Mouse (Mus musculus) inflammation-experienced regulatory T-cells, adult 6 months (primary cell): ENCODE measurements at regions not wholly inside any gene's neighbourhood (a gene's known extent, or its start where the extent isn't known, plus 50 kb on each side); places are given as distances from the start of the nearest gene placed in this dataset.

ENCODE experiments used
- ATAC-seq: one replicate; pipeline ENCODE4 v1.8.0; 2017

DNA sequence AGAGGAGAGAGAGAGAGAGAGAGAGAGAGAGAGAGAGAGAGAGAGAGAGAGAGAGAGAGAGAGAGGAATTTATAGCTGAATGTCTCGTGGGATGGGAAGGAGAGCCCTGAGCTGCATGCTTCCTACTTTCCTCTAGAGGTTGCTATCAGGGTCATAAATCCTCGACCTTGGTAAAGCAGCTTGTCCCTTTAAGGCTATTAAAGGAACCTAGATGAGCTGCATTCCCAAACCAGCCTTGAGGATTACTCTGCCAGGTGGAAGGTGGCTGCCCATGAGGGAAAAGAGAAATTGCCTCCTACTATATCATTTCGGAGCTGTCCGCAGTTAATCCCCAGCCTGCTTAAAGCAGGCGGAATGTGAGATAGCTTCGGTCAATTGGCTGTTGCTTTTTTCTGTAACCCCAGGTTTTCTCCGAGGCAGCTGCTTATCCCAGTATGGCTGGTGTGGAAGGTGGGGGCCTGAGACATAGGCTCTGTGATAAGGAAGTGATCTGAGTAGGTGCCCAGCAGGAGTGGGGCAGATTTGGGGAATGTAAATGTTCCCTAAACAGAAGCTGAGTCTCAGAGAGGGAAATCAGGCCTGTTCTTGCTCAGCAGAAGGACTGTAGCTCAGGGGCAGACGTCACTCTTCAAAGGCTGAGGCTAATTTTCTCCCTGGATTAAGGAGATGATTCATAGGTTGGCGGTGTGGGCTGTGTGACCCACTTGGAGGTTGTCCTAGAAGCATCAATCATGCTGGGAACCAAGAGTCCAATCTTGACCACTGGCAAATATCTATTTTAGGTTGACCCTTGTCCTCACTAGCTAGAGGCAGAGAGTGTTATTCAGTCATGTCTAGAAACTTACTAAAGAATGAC is 255.2 kb upstream of the Camk1g start:
- ATAC-seq = no peak

DNA sequence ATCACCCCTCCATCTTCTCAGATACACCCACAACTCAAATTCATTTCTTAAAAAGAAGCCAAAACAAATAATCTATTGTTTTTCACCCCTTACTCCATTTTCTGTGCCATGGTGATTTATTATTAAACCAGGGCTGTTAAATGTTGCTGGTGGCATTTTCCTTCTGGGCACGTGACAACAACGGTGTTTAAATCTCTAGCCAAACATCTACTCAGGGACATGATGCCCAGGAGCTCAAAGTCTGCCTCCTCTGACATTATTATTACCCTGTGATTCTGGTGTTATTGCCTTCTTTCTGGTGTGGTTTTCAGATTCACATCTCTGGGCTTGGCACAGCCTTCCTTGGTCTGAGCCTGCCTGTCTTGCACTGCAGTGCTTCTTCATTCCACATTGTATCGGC is 253.5 kb upstream of the Camk1g start:
- no peak for ATAC-seq

DNA sequence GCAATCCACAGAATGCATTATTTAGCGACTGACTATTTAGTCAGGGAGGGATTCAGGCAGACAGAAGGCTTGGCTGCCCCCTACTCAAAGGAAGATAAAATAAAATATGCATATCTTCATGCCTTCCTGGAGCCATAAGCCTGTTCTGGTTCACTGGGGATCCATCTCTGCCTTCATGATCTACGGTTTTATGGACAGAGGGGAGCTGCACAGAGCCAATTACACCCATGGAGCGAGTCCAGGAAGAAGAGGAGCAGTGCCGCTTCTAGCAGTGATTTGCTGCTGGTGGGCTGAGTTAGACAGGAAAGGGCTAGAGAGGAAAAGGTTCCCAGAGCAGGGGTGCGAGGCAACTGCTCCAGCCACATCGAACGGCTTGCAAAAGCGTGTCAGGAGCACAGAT is 248.2 kb upstream of the Camk1g start:
- ATAC-seq = no peak

DNA sequence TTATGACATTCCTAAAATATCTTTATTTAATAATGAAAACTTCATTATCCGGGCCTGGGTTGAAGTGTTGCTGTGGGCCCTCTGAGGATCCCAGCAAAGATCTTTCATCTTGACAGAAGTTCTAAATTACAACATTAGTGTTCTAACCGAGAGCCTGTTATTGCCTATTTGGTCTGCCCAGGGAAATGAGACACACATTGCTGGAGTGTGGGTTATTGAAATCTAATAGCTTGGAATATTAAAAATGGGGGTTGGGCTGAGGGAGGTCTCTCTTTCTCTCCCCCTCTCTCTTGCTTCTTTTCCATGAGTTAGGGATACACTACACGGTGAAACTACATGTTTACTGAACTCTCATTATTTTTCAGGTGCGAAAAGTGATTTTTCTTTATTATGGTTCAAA is 240.4 kb upstream of the Camk1g start:
- ATAC-seq = no peak

DNA sequence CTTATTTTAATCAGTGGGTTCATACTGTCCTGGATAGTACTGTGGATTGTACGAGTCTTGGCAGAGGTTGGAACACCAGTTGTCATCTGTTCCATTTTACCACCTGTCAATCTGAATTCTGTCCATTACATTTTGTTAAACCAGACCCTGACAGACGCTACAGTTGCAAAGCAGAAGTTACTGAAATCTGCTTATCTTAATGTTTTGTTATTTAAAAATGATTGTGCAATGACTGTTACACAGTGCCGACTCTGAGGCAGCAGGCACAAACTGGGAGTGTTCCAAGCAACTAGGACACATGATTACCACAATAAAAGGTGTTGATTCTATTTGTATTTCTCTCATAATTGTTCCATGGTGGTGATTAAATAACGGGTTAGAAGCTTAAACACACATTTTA is 229.8 kb upstream of the Camk1g start:
- ATAC-seq = no peak

DNA sequence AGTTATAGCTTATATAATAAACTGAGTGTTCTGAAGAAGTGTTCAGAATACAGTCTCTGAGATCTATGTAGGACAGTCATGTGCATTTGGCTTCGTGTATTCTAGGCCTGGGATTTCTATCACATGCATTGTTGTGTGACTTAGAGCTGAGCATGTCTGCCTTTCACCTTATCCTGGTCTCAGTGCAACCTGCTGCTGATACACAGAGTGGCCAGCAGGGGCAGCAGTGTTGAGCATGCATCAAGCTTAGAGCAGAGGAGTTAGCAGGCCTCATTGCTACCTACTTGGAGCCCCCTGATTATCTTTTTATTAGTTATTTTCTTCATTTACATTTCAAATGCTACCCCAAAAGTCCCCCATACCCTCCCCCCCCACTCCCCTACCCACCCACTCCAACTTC is 229.1 kb upstream of the Camk1g start:
- ATAC-seq = no peak

DNA sequence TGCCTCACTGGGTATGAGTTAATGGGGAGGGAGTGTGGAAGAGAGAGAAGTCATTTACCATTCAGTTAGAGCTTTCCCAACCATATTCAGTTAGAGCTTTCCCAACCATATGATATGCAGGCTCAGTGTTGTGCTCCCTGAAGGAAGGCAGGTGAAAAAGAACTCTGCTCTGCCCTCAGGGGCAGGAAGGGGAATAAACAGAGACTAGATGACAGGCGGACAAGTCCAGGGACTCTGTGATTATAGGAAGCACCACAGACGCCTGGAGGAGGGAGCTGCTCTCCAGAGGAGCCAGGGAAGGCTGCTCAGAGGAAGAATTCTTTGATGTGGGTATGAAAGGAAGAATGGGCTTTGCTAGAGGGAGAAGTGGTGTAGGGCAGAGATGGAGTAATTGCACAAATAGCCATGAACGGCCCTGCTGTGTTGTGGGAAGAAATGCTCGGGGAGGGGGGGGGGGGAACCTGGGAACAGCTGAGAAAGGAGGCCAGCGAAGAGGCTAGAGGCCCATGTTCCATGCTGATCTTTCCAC is 220.3 kb upstream of the Camk1g start:
- no peak for ATAC-seq

DNA sequence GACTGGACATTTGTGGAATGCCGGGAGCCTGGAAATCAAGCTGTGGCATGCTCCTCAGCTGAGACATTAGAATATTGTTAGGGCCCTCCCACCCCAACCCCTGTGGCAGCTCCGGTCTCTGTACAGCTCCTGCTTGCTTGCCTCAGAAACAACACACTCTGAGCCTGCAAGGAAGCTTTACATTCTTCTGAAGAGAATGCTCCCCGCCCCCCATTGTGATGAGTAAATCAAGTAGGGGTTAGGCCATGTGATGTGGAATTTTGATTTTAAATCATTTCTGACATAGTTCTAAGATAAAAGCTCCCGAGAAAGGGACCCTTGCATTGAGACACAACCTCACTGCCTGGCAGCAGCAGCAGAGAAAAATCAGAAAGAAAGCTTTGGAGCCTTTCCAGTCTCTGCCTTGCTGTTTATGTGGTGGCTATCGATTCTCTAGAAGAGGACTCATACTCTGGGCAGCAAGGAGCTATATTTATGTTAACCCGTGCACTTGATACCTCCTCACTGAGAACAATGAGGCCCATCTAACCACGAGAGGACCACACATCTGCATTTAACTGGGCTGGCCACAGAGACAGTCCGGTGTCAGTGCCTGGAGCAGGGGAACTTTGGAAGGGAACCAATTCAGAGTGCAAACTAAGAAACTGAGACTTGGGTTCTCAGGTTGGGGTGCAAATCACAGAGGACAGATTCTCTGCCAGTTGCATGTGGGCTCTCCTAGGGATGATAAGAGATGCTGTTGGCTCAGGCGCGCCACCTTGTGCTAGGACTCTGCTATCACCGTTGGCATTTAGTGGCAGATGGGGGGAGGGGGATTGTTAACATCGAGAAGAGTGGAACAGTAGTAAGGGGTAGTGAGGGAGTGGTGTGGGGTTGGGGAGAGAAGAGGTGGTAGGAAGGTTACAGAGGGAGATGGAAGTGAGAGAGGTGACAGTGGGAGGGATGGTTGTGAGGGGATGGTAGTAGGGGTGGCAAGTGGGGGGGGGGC is 218.7 kb upstream of the Camk1g start:
- ATAC-seq = no peak

DNA sequence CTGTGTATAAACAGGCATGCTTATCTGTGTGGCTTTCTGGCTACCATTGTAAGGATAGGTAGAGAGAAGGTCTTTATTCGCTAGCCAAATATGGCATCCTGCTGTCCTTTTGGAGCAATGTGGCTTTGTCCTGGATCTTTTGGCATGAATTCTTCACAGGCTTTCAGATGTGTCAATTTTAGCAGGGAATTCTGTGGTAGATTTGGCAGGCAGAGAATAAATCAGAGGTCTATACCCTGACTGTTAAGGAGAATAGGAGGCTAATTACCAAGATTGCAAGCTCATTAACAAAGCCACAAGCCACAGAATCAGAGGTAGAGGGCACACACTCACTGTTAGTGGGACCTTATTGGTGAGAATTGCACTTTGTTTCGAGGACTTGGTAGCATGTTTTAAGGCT is 217.2 kb upstream of the Camk1g start:
- no peak for ATAC-seq

DNA sequence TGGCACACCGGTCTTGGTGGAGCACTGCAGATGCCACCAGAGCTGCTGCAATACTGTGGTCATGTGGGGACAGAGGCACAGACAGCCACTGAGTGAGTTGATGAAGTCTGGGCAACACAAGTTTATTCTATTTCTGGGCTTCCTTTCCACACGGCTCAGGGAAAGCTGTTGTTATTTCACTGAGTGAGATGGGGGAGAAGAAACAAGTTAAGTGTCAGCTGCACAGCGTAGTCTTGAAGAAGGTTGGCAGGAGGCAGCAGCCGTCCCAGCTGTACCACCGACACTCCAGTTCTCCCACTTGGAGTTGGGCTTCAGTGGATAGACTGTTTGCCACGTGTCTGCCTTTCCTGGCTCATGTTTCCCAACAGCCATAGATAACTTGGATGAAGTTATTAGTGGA is 216.8 kb upstream of the Camk1g start:
- ATAC-seq = no peak

DNA sequence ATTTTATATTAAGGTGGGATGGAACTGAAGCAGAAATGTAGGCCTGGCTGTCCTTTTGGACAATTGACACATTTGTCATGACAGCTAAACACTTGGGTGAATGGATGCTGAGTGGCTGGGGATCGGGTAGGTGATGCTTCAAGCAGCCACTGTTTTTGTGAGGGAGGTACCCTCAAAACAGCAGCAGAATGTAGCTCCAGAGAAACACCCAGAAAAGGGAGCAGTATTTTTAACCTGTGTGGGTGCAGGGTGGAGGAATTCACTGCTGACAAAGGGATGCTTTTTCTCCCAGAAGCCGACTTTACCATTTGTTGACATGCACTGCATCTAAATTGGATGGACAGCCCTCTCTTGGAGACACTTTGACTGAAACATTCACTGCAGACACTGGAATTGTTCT is 213.7 kb upstream of the Camk1g start:
- no peak for ATAC-seq

DNA sequence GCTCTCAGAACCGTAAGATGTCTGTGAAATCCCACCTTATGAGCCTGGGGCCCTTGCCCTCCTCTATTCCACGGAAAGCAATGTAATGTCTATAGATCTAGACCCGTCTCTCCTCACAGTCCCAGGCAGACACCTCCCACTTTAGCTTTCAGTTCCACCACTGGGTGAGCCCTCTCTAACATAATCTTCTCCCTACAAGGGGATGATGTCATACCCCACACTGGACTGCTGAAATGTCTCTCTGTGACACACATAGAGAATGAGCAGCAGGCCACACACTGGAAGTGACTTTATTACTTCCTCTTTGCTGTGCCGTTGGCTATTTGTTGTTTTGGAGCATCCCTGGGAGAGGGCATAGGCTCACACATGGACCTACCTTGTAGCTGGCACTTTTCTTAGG is 210.3 kb upstream of the Camk1g start:
- no peak for ATAC-seq

DNA sequence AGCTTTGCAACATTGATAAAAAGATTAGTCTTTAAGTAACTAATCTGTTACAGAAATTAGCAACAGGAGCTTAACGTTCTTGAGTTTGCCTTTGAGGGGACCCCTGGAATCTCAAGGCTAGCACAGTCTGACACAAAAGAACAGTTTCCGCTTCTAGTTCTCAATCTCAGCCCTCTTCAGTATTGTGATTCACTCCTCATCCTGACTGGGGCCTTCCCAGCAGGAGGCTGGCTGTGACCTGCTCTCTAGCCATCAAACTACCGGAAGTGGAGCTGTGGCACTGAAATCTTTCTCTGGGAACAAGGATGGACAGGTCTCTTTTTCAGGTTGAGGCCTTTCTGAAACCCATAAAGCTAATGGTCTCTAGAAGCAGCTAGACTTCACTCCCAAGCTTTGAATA is 209.6 kb upstream of the Camk1g start:
- ATAC-seq = no peak

DNA sequence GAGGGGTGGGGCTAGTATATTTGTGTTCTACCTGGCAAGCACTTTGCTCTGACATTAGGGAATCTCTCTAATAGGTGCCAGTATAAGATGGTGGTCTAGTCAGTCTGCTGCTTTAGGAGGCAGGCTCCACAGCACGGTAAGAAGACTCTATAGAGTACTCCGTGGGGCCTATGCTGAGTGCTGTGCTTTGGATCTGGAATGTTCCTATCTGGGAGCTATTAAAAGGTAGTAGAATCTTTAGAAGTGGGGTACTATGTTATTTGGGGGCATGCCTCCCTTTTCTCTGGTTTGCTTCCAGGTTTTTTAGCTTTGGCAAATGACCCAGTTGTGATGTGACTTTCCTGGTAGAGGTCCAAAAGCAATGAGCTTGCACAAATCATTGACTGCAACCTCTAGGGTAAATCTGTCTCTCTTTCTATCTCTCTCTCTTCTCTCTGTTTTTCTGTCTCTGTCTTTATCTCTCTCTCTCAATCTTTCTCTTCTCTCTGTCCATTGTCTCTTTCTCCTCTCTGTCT is 208.6 kb upstream of the Camk1g start:
- ATAC-seq = no peak

DNA sequence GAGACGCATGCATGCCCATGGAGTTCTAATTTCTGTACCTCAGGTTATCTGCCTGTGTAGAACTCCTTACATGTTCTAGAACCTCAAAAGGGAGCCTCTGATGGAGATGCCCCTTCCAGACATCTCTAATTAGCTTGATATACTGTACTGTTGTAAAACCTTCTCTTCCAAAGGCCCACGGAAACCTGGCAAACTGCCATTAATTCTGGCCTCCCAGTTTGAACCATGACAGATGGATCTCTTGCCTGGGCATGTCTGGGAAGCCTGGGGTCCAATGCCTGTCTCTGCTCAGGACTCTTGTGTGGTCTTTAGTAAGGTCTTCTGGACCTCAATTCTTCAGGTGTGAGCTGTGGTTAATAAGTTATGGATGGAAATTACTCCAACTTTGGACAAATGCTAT is 207.7 kb upstream of the Camk1g start:
- no peak for ATAC-seq

DNA sequence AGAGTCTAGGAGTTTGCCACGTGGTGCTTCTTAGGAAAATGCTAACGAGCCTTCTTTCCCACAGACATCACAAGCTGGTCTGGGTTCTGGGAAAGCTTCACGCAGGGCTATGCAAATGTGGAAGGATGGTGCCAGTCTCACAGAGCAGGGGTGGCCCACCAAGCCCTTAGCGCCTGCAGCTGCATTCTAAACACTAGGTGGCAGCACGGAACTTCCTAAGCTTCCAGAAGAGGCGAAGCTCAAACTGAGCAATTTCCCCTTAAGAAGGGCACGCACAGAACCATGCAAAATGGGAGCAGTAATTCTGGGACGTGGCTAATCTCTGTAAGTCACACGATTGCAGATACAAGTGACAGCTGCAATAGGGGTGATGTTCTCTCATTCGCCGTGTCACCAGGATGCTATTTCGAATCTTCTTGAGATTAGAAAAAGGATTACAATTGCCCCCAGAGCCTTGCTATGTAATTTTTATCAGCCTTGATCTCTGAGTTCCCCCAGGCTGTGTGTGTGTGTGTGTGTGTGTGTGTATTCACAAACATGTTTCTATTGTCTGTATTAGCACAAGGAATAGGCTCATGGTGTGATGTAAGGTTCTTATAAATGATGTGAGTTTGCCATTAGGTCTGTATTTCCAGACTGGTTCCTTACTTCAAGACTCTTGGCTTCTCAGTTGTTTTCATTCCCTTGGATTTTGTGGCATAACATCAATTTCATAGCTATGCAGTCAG is 206.1 kb upstream of the Camk1g start:
- no peak for ATAC-seq

DNA sequence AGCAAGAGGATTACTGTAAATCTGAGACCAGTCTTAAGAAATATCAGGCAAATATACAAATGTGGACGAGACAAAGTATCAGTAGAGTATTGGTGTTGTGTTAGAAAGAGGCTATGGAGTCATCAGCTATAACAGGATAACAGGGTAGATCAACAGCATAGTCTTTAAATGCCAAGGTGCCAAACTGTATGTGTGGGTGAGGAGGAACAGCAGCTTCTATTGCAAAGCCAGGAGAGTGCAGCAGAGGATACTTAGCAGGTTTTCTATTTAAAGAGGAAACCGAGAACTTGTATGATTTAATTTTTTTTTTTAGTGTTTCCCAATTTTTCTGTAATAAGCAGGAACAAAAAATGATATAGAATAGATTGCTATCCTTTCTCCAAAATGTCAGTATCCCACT is 202.7 kb upstream of the Camk1g start:
- ATAC-seq = no peak

DNA sequence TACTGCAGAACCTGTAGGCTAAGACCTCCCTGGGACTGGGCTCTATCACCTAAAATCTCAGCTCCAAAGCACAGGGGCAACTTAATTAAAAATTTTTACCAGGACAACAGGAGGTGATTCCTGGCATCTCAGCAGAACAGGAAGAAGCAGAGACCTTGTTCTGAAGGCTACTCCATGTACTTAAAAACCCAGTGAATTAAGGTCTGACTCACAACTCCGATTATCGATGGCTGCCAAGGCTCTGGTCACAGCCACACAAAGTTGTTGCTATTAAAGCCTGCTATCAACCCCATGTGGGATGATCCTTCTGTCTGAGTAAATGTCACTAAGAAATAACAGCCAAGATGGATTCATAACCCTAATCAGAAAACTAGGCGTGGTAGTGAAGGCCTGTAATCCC is 202.3 kb upstream of the Camk1g start:
- no peak for ATAC-seq

DNA sequence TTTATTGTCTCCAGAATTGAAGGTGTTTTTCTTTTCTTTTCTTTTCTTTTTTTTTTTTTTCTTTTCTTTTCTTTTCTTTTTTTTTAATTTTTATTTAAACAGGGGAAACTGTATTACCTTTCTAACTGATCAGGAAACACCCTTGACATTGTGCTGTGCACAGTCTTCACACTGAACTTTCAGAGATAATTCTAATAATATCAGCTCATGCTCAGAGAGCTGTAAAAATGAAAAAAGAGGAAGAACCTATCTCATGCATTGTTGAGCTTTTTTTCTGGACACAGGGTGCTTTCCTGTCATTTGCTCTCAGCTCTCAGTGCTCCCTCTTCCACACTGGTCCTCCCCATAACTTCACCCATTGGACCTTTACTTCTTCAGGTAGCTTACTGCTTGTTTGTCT is 201.0 kb upstream of the Camk1g start:
- no peak for ATAC-seq

DNA sequence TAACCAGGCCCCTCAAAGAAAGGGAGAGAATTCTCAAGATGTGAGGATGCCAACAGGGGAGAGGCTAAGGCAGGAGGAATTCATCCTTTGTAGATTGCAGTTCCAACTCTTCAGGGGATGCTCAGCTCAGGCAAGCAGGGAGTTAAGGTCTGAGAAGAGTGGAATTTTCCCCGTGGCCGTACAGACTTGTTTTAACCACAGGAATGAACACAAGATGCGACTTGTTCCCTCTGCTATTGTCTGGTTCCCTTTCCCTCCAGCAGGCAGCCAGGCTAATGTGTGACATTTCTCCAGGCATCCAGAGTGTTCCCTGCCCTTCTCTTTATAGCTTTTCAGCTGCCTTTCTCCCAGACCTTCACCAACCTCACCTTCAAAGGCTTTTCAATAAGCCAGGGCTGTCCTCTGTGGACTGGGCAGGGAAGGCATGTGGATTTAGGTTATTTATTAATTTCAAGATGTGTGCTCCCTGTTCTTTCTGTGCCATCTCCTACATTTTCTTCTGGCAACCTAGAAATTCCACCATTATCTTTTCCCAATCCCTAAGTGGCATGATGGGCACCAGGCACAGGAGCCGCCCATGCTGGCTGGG is 198.6 kb upstream of the Camk1g start:
- ATAC-seq = no peak

DNA sequence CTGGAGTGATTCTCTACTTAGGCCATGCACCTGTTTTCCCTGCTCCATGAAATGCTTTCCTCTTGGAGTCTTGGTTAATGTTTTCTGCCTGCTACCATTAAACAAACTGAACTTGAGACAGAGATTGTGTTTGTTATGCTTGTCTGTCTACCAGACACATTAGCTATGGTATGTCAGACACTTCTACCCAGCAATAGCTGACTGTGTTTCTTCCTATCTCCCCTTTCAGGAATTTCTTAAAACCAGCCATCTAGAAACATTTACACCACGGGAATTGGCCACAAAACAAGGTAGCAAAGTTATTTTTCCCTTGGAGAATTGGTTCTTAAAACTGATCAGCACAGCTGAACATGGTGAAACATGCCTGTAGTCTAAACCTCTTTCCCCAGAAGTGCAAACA is 197.1 kb upstream of the Camk1g start:
- no peak for ATAC-seq

DNA sequence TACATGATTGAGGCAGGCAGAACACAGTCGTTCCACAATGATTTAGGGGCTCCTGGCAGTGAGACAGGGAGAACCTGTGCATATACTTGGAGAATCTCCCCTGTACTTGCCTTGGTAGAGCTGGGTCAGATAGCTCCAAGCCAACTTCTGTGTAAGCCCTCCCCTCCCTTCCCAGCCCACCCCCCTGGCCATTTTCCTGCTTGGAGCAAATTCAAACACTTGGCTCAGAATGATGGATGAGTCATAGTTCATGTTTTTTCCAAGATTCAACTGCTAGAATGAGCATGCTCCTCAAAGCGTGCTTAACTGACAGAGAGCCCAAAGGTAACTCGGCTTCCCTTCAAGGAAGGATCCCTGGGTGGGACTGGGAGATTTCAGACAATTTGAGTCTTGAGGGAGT is 194.1 kb upstream of the Camk1g start:
- no peak for ATAC-seq
